Mouse (Mus musculus): Measurements from ENCODE around the gene Tex45. TPM values are rescaled to one million over a fixed set of nuclear protein-coding genes. Genes with fewer than 3 reads are reported as not detected.
A peak's percentile ranks its signal among the peaks of the same experiment; 100 is the strongest.

The Tex45 gene
- total and polyA plus RNA-seq, 2 experiments from 2014 or later = 0.26 to 0.73 TPM

DNA sequence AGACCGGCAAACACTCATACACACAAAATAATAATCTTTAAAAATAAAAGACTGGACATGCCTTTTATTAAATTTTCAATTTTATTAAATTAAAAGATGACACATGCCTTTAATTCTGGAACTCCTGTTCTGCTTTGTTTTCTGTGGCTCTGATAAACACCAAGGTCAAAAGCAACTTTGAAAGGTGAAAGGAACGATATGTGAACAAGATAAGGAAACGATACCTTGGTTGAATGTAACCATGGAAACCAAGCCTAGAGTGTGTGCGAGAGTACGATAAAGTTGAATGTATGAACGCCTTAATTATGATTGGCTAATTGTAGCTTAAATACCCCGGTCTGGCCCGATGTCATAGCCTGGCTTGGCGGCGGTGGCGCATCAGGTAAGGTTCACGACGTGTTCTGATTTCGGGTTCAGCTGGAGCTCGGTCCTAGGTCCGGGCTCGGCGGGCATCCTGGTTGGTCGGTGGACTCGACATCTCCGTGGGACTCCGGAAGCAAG, 11.6 kb downstream of the Tex45 start:
- WGBS = 86% methylated on average over 22 of the region's 22 CpGs
- H3K9me3 ChIP-seq (ENCODE audit: low read length) = no peaks in the 10 kb centered on the region
- H3K27me3 ChIP-seq (ENCODE audit: insufficient read depth, low read length) = no peaks in the 10 kb centered on the region; the same call in 1 of the 2 replicates
- no peak overlapping the region for H3K4me3 ChIP-seq (ENCODE audit: low read length)
- no peak for TF ChIP-seq CTCF (IDR thresholded peaks at IDR 0.05; ENCODE audit: low read depth)
- H3K27ac ChIP-seq = no peak overlapping the region
- no peaks in the 10 kb centered on the region for H3K36me3 ChIP-seq (ENCODE audit: insufficient read depth, low read length)
- ATAC-seq (no peak), DNase-seq (ENCODE audit: low spot score) (no peak)
- no peaks in the 10 kb centered on the region for H3K4me1 ChIP-seq (ENCODE audit: insufficient read depth, low read length)
- no peak overlapping the region for H3K9ac ChIP-seq (replicated peaks; ENCODE audit: low read length)
- no peak overlapping the region for H3K4me2 ChIP-seq (ENCODE audit: low read depth, low read length)

DNA sequence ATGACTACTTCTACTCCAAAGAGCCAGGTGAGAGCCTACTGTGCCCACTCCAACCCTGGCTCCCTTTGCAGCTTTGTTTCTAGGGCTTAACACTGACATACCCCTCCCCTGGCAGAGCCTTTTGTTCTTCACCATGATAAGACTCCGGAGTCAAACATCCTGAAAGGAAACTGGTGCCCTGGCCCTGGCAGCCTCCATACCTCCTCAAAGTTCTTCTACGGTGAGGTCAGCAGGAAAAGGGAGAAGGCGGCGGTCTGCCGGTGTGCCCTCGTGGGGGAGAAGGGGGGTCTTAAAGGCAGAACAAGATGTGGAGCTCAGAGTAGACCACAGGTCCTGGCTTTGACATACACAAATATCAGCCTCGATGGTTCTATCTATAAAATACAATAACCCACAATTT, 12.9 kb downstream of the Tex45 start:
- no peaks in the 10 kb centered on the region; the same call in 1 of the 2 replicates for H3K27me3 ChIP-seq (ENCODE audit: insufficient read depth, low read length)
- H3K27ac ChIP-seq = no peak overlapping the region
- DNase-seq (ENCODE audit: low spot score) (no peak), ATAC-seq (no peak)
- TF ChIP-seq CTCF (IDR thresholded peaks at IDR 0.05; ENCODE audit: low read depth) = no peak
- H3K4me3 ChIP-seq (ENCODE audit: low read length) = no peak overlapping the region
- H3K4me2 ChIP-seq (ENCODE audit: low read depth, low read length) = no peak overlapping the region
- no peaks in the 10 kb centered on the region for H3K4me1 ChIP-seq (ENCODE audit: insufficient read depth, low read length)
- H3K9me3 ChIP-seq (ENCODE audit: low read length) = no peaks in the 10 kb centered on the region
- no peaks in the 10 kb centered on the region for H3K36me3 ChIP-seq (ENCODE audit: insufficient read depth, low read length)
- 83% methylated on average over 7 of the region's 7 CpGs for WGBS
- no peak overlapping the region for H3K9ac ChIP-seq (replicated peaks; ENCODE audit: low read length)

DNA sequence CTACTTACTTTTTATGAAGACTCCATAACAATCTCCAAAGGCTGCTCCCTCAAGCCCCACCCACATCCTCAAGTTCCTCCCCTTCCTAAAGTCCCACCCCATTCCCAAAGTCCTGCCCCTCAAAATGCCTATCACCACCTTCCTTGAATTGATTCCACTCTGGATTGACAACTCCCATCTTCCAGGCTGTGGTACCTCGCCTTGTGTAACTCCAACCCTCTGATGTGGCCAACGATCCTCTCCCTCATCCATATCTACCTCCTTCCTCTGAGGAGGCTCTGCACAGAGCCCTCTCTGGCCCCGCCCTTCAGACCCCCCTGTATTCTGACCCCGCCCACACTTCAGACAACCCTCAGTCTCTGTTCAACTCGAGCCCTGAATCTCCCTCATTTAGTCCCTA, 14.5 kb downstream of the Tex45 start:
- H3K4me3 ChIP-seq (ENCODE audit: low read length) = no peak overlapping the region
- no peaks in the 10 kb centered on the region for H3K4me1 ChIP-seq (ENCODE audit: insufficient read depth, low read length)
- no peak for TF ChIP-seq CTCF (IDR thresholded peaks at IDR 0.05; ENCODE audit: low read depth)
- no peak overlapping the region for H3K4me2 ChIP-seq (ENCODE audit: low read depth, low read length)
- no peaks in the 10 kb centered on the region for H3K9me3 ChIP-seq (ENCODE audit: low read length)
- H3K27me3 ChIP-seq (ENCODE audit: insufficient read depth, low read length) = no peaks in the 10 kb centered on the region
- no peaks in the 10 kb centered on the region for H3K36me3 ChIP-seq (ENCODE audit: insufficient read depth, low read length)
- WGBS = 25% methylated on average over 5 of the region's 5 CpGs
- no peak overlapping the region for H3K27ac ChIP-seq
- ATAC-seq (0 out of 2 replicates have a peak, but pooled peaks have one; percentile 27), DNase-seq (ENCODE audit: low spot score) (no peak)
- no peak overlapping the region for H3K9ac ChIP-seq (replicated peaks; ENCODE audit: low read length)

DNA sequence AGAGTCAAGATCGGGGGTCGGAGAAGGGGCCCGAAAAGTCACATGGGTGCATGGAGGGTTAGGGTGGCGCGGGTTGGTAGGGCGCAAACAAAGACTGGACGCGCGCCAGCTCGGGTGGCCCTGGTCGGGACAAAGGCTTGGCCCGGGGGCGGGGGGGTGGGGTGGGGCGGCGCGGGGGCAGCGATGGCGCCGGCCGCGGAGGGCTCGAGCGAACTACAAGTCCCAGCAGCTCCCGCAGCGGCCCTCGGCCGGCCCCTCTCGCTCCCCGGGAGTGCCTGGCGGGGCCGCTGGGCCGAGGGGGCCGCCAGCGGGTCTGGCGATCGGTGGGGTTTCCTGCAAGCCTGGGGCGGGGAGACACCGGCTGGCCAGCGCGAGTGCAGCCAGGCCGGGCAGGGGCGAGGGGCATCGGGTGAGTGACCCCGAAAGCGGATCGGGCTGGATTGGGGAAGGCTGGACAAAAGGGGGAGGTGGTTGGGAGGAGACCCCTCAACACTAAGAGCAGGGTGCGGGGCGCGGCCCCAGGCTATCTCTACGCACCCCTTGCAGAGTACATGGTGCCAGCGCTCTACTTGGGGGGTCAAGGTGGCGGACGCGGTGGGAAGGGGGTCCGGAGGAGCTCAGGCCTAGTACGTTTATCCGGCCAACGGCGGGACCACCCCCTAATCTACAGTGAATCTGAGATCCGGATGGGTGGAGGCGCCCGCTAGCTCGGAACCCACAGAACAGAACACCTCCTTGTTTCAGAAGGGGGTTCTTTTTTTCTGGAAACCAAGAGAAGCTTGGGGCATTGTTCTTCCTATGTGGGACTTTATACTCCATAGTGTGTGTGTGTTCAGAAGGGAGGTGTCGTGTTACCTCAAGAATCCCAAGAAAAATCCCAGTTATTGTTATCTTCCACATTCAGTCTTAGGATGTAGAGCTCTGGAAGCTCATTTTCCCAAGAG, 22.5 kb downstream of the Tex45 start, which contains the start of gene Zfp358:
Gene Zfp358, plus strand, starts transcription at position 238 of the 944 bp plus-strand sequence.
- no peak for TF ChIP-seq CTCF (IDR thresholded peaks at IDR 0.05; ENCODE audit: low read depth)
- H3K27me3 ChIP-seq (ENCODE audit: insufficient read depth, low read length) = no peaks in the 10 kb centered on the region
- ATAC-seq = peak; percentile 92
- H3K9ac ChIP-seq (replicated peaks; ENCODE audit: low read length) = peak within 1 kb of the TSS; percentile 92
- peak within 1 kb of the TSS; percentile 75 for H3K4me3 ChIP-seq (ENCODE audit: low read length)
- 3% methylated on average over 60 of the region's 64 CpGs for WGBS
- no peaks in the 10 kb centered on the region for H3K9me3 ChIP-seq (ENCODE audit: low read length)
- no peaks in the 10 kb centered on the region for H3K4me1 ChIP-seq (ENCODE audit: insufficient read depth, low read length)
- H3K27ac ChIP-seq = peak within 1 kb of the TSS; percentile 94
- H3K36me3 ChIP-seq (ENCODE audit: insufficient read depth, low read length) = peaks cover 17% of the 10 kb centered on the region
- DNase-seq (ENCODE audit: low spot score) = peak; percentile 87
- peak within 1 kb of the TSS; percentile 52 for H3K4me2 ChIP-seq (ENCODE audit: low read depth, low read length)

DNA sequence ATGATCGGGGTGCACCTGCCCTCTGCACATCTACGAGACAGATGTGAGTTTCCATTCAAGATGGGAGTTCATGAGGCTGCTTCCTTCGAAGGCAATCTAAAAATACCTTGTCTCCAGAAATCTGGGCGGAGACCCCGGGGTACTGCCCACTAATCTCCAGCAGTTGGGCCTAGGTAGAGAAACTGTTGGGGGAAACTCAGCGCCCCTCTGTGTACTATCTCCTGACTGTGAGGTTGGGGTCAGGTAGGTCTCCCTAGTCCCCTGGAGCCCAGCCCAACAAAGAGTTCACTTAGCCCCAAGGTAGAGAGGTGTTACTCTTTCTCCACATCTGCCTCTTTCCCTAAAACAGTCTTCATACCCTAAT, 23.2 kb downstream of the Tex45 start:
- no peaks in the 10 kb centered on the region for H3K4me1 ChIP-seq (ENCODE audit: insufficient read depth, low read length)
- no peaks in the 10 kb centered on the region for H3K9me3 ChIP-seq (ENCODE audit: low read length)
- no peak for TF ChIP-seq CTCF (IDR thresholded peaks at IDR 0.05; ENCODE audit: low read depth)
- peak overlapping the region; percentile 75 for H3K4me3 ChIP-seq (ENCODE audit: low read length)
- 34% methylated on average over 6 of the region's 6 CpGs for WGBS
- ATAC-seq (peak; percentile 22), DNase-seq (ENCODE audit: low spot score) (peak; percentile 24)
- H3K9ac ChIP-seq (replicated peaks; ENCODE audit: low read length) = peak overlapping the region; percentile 92
- H3K36me3 ChIP-seq (ENCODE audit: insufficient read depth, low read length) = peaks cover 17% of the 10 kb centered on the region
- no peaks in the 10 kb centered on the region for H3K27me3 ChIP-seq (ENCODE audit: insufficient read depth, low read length)
- peak overlapping the region; percentile 94 for H3K27ac ChIP-seq
- H3K4me2 ChIP-seq (ENCODE audit: low read depth, low read length) = peak overlapping the region; percentile 52

DNA sequence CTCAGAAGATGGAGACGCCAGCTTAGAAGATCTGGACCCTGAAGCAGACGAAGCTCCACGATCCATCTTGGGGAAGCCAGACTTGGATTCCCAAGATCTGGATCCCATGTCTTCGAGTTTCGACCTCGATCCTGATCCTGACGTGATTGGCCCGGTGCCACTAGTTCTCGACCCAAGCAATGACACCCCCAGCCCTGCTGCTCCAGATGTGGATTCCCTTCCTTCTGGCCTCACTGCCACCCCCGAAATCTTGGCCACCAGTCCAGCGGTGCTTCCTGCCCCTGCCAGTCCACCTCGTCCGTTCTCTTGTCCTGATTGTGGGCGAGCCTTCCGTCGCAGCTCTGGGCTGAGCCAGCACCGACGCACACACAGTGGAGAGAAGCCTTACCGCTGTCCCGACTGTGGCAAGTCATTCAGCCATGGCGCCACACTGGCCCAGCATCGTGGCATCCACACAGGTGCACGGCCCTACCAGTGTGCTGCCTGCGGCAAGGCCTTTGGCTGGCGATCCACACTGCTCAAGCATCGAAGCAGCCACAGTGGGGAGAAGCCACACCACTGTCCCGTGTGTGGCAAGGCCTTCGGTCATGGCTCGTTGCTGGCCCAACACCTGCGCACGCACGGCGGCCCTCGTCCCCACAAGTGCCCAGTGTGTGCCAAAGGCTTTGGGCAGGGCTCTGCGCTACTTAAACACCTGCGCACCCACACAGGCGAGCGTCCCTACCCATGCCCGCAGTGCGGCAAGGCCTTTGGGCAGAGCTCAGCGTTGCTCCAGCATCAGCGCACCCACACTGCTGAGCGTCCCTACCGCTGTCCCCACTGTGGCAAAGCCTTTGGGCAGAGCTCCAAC, 25.1 kb downstream of the Tex45 start:
- H3K9me3 ChIP-seq (ENCODE audit: low read length) = no peaks in the 10 kb centered on the region
- H3K4me3 ChIP-seq (ENCODE audit: low read length) = no peak overlapping the region
- TF ChIP-seq CTCF (IDR thresholded peaks at IDR 0.05; ENCODE audit: low read depth) = no peak
- H3K4me2 ChIP-seq (ENCODE audit: low read depth, low read length) = no peak overlapping the region
- H3K27ac ChIP-seq = no peak overlapping the region
- DNase-seq (ENCODE audit: low spot score) = no peak
- peaks cover under 1% of the 10 kb centered on the region; the same call in 1 of the 2 replicates for H3K4me1 ChIP-seq (ENCODE audit: insufficient read depth, low read length)
- H3K9ac ChIP-seq (replicated peaks; ENCODE audit: low read length) = no peak overlapping the region
- H3K36me3 ChIP-seq (ENCODE audit: insufficient read depth, low read length) = peaks cover 17% of the 10 kb centered on the region
- 97% methylated on average over 44 of the region's 44 CpGs for WGBS
- H3K27me3 ChIP-seq (ENCODE audit: insufficient read depth, low read length) = no peaks in the 10 kb centered on the region
- ATAC-seq = no peak

All from hindbrain, postnatal 0 days (tissue).